Mouse (Mus musculus): Measurements from ENCODE around the gene Olfr803. TPM values are rescaled to one million over a fixed set of nuclear protein-coding genes. Genes with fewer than 3 reads are reported as not detected.

Olfr803 gene
- polyA plus RNA-seq (2014; fragmentation: Nextera tagmentation; extraction: Ambion mirVana): not detected in 2 replicates

DNA sequence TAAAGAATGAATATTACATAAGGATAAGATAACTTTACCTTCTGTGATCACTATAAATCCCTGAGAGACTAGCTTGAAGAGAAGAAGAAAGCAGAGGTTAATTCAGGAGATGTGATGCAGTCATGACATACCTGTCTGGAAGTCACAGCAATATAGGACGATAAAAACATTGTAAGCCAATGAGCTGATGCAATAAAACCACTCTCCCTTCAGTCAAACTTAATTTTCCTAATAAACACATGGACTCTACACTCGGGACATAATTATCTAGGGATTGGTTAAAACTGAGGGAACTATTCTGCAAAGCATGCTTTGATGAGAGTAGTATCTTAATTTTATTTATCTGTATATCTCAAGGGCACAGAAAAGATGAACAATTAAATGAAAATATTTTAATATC, at the start of gene Olfr803:
Olfr803 (minus strand) TSS at position 101 of the 400 bp plus-strand sequence.
- 81% methylated on average over 2 of the region's 2 CpGs for WGBS

DNA sequence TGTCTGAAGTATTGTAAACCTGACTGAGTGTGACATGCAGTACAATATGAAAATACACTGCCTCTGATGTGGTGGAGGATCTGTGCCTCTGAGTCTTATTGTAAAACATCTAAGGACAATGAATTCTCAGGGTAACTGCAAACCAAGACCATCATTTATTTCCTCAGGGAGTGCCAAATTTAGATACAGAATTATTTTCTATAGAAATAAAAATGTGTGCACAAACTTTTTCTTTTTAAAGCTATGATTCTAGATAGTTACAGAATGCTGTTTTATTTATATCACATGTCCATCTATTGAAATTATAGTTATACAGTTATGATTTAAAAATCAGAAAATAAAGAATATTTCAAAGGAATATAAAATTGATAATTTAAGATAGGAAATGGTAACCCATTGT, 47.7 kb upstream of the Olfr803 start, which contains the start of gene Olfr806:
Olfr806 (minus strand) TSS at position 101 of the 400 bp plus-strand sequence.
- H3K9ac ChIP-seq (ENCODE audit: low read depth, low read length): no peak within 1 kb of the TSS
- no peaks in the 10 kb centered on the region for H3K4me1 ChIP-seq (ENCODE audit: control insufficient read depth, insufficient read depth, low read length)
- H3K4me3 ChIP-seq (ENCODE audit: low read length): no peak within 1 kb of the TSS
- no peaks in the 10 kb centered on the region for H3K27me3 ChIP-seq (ENCODE audit: control insufficient read depth, insufficient read depth, low read length)
- no peaks in the 10 kb centered on the region for H3K36me3 ChIP-seq (ENCODE audit: control insufficient read depth, insufficient read depth, low read length)
- no peak for ATAC-seq (ENCODE audit: low FRiP score, low TSS enrichment)
- no peak within 1 kb of the TSS for H3K4me2 ChIP-seq (replicated peaks; ENCODE audit: low read depth, low read length)
- no peak within 1 kb of the TSS for H3K27ac ChIP-seq (ENCODE audit: low read depth, low read length)
- H3K9me3 ChIP-seq (ENCODE audit: control insufficient read depth, low read length): no peaks in the 10 kb centered on the region

More for the DNA sequence above, at the start of gene Olfr803:
- no peaks in the 10 kb centered on the region for H3K9me3 ChIP-seq (ENCODE audit: control insufficient read depth, low read length)
- no peak within 1 kb of the TSS for H3K27ac ChIP-seq (ENCODE audit: low read depth, low read length)
- no peaks in the 10 kb centered on the region for H3K27me3 ChIP-seq (ENCODE audit: control insufficient read depth, insufficient read depth, low read length)
- H3K4me1 ChIP-seq (ENCODE audit: control insufficient read depth, insufficient read depth, low read length): no peaks in the 10 kb centered on the region
- H3K4me2 ChIP-seq (replicated peaks; ENCODE audit: low read depth, low read length): no peak within 1 kb of the TSS
- H3K36me3 ChIP-seq (ENCODE audit: control insufficient read depth, insufficient read depth, low read length): no peaks in the 10 kb centered on the region
- H3K4me3 ChIP-seq (ENCODE audit: low read length): no peak within 1 kb of the TSS
- ATAC-seq (ENCODE audit: low FRiP score, low TSS enrichment): no peak
- H3K9ac ChIP-seq (ENCODE audit: low read depth, low read length): no peak within 1 kb of the TSS

DNA sequence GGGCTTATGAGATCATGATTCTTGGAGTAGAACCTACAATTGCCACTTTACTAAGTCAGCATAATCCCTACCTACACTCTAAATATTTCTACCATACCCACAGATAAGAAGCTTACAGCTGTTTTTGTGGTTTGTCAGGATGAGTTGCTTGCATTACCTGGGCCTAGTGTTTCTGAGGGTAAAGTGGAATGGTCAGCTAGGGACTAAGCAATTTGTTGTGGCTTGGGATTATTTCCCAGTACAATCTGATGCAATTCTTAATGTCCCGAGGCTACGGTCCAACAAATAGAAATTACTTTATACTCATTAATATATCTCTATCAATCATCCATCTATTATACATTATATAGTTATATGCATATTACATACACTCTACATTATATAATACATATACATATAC, 35.2 kb upstream of the Olfr803 start, which contains the start of gene Olfr805:
Olfr805 (minus strand) TSS at position 101 of the 400 bp plus-strand sequence.
- Histone ChIP-seq H3K9ac (ENCODE audit: low read depth, low read length) (no peak within 1 kb of the TSS), H3K27ac (ENCODE audit: low read depth, low read length) (no peak within 1 kb of the TSS), H3K4me2 (replicated peaks; ENCODE audit: low read depth, low read length) (no peak within 1 kb of the TSS), H3K27me3 (ENCODE audit: control insufficient read depth, insufficient read depth, low read length) (no peaks in the 10 kb centered on the region), H3K4me1 (ENCODE audit: control insufficient read depth, insufficient read depth, low read length) (no peaks in the 10 kb centered on the region), H3K4me3 (ENCODE audit: low read length) (no peak within 1 kb of the TSS), H3K9me3 (ENCODE audit: control insufficient read depth, low read length) (no peaks in the 10 kb centered on the region), H3K36me3 (ENCODE audit: control insufficient read depth, insufficient read depth, low read length) (no peaks in the 10 kb centered on the region)
- WGBS: 96% methylated on average over 2 of the region's 2 CpGs
- ATAC-seq (ENCODE audit: low FRiP score, low TSS enrichment): no peak

DNA sequence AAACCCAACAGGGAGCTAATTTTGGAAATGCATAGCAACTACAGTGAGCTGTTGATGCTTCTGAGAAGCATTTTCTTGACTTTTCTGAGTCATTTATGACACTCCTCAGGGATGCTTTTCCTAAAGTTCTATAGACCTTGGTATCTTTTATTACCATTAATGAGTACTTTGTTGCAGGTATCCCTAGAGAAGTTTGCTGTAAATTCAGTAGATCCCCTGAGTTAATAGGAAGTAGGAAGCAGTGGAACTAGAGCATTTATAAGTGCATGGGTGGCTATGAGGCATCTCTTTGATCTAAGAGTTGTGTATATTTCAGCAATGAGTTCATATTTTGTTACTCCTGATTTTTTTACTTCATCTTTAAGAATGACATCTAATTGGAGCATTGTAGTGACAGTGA, 8.8 kb upstream of the Olfr803 start, which contains the start of gene Olfr804:
Olfr804 (plus strand) TSS at position 301 of the 400 bp plus-strand sequence.
- no peak within 1 kb of the TSS for H3K9ac ChIP-seq (ENCODE audit: low read depth, low read length)
- no peaks in the 10 kb centered on the region for H3K4me1 ChIP-seq (ENCODE audit: control insufficient read depth, insufficient read depth, low read length)
- H3K4me2 ChIP-seq (replicated peaks; ENCODE audit: low read depth, low read length): no peak within 1 kb of the TSS
- no peaks in the 10 kb centered on the region for H3K36me3 ChIP-seq (ENCODE audit: control insufficient read depth, insufficient read depth, low read length)
- no peak within 1 kb of the TSS for H3K27ac ChIP-seq (ENCODE audit: low read depth, low read length)
- no peak within 1 kb of the TSS for H3K4me3 ChIP-seq (ENCODE audit: low read length)
- ATAC-seq (ENCODE audit: low FRiP score, low TSS enrichment): no peak
- H3K9me3 ChIP-seq (ENCODE audit: control insufficient read depth, low read length): no peaks in the 10 kb centered on the region
- no peaks in the 10 kb centered on the region for H3K27me3 ChIP-seq (ENCODE audit: control insufficient read depth, insufficient read depth, low read length)

DNA sequence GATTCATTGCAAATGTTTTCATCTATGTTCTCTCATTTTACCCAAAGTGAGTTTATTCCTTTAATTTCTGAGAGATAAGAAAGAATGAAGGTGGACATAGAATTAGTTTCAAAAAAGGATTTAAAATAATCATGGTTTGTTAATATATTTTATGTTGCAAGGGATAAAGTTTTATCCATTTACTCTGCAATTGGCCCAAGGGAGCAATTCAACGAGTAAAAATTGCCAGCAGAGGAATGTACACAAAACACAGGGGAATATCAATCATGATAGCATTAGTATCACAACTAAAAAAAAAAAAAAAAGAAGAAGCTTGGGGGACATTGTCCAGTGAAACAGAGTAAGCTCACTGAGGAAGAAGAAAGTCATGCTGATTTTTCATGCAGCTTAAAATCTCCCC, 6.0 kb downstream of the Olfr803 start, which contains the start of gene Olfr802:
Olfr802 (minus strand) TSS at position 101 of the 400 bp plus-strand sequence.
- no peaks in the 10 kb centered on the region for H3K27me3 ChIP-seq (ENCODE audit: control insufficient read depth, insufficient read depth, low read length)
- no peak within 1 kb of the TSS for H3K4me3 ChIP-seq (ENCODE audit: low read length)
- no peaks in the 10 kb centered on the region for H3K4me1 ChIP-seq (ENCODE audit: control insufficient read depth, insufficient read depth, low read length)
- no peak within 1 kb of the TSS for H3K4me2 ChIP-seq (replicated peaks; ENCODE audit: low read depth, low read length)
- no peak within 1 kb of the TSS for H3K9ac ChIP-seq (ENCODE audit: low read depth, low read length)
- no peaks in the 10 kb centered on the region for H3K36me3 ChIP-seq (ENCODE audit: control insufficient read depth, insufficient read depth, low read length)
- 44% methylated on average over 1 of the region's 1 CpGs for WGBS
- no peaks in the 10 kb centered on the region for H3K9me3 ChIP-seq (ENCODE audit: control insufficient read depth, low read length)
- H3K27ac ChIP-seq (ENCODE audit: low read depth, low read length): no peak within 1 kb of the TSS
- ATAC-seq (ENCODE audit: low FRiP score, low TSS enrichment): no peak

DNA sequence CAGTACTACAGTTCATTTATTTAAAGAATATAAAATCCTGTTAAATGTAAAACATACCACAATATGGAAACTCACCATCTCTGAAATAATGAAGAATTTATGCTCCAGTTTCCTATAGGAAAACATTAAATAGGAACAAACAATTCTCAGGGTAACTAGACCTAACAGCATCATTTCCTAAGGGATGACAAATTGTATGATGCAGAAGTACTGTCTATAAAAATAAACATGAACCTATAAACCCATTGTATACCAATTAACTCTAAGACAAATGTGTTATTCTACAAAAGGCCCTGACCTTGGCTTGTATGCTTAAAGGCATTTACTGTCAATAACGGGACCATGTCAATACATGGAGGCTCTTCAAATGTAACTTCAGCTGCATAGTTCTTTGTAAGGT, 20.3 kb downstream of the Olfr803 start, which contains the start of gene Olfr801:
Olfr801 (minus strand) TSS at position 101 of the 400 bp plus-strand sequence.
- no peaks in the 10 kb centered on the region for H3K9me3 ChIP-seq (ENCODE audit: control insufficient read depth, low read length)
- no peak within 1 kb of the TSS for H3K4me2 ChIP-seq (replicated peaks; ENCODE audit: low read depth, low read length)
- H3K36me3 ChIP-seq (ENCODE audit: control insufficient read depth, insufficient read depth, low read length): no peaks in the 10 kb centered on the region
- H3K4me1 ChIP-seq (ENCODE audit: control insufficient read depth, insufficient read depth, low read length): no peaks in the 10 kb centered on the region
- H3K9ac ChIP-seq (ENCODE audit: low read depth, low read length): no peak within 1 kb of the TSS
- no peaks in the 10 kb centered on the region for H3K27me3 ChIP-seq (ENCODE audit: control insufficient read depth, insufficient read depth, low read length)
- ATAC-seq (ENCODE audit: low FRiP score, low TSS enrichment): no peak
- no peak within 1 kb of the TSS for H3K27ac ChIP-seq (ENCODE audit: low read depth, low read length)
- H3K4me3 ChIP-seq (ENCODE audit: low read length): no peak within 1 kb of the TSS
- 68% methylated on average over 1 of the region's 1 CpGs for WGBS

DNA sequence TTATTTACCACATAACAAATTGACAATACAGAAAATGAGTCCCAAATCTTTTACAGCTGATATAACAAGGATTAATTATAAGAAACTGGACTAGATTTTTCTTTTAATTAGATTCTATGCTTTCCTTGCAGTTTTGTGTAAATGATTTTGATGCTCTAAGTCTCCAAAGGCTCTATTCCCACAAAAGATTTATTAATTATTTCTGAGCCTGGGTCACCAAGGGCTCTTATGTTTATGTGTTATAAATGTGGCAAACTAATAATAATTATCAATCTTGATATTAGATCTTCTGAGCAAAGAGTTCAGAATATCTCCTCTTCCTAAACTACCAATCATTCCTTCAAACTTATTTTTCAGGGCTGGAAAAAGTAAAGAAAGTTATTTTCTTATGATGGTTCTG, 36.7 kb downstream of the Olfr803 start, which contains the start of gene Olfr800:
Olfr800 (plus strand) TSS at position 301 of the 400 bp plus-strand sequence.
- Histone ChIP-seq H3K4me2 (replicated peaks; ENCODE audit: low read depth, low read length) (no peak within 1 kb of the TSS), H3K27ac (ENCODE audit: low read depth, low read length) (no peak within 1 kb of the TSS), H3K4me1 (ENCODE audit: control insufficient read depth, insufficient read depth, low read length) (no peaks in the 10 kb centered on the region), H3K4me3 (ENCODE audit: low read length) (no peak within 1 kb of the TSS), H3K36me3 (ENCODE audit: control insufficient read depth, insufficient read depth, low read length) (no peaks in the 10 kb centered on the region), H3K9ac (ENCODE audit: low read depth, low read length) (no peak within 1 kb of the TSS), H3K9me3 (ENCODE audit: control insufficient read depth, low read length) (no peaks in the 10 kb centered on the region), H3K27me3 (ENCODE audit: control insufficient read depth, insufficient read depth, low read length) (no peaks in the 10 kb centered on the region)
- ATAC-seq (ENCODE audit: low FRiP score, low TSS enrichment): no peak

DNA sequence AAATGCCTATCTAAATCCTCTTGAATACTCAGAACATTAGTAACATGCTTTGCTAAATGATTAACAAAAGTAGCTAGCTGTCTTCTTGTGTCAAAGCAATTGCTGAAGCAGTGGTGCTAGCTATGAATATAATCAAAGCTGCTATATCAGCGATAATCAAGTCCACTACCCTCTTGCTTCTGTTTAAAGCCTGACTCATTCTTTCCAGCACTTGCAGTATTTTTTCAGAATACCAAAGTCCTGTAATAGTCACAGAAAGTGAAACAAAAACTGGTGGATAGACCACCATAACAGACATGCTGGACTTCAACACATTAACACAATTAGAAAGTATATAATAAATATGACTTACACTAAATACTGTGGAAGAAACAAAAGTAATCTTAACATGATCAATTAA, 42.3 kb downstream of the Olfr803 start:
- Histone ChIP-seq H3K36me3 (ENCODE audit: control insufficient read depth, insufficient read depth, low read length) (no peaks in the 10 kb centered on the region), H3K27ac (ENCODE audit: low read depth, low read length) (no peak overlapping the region), H3K4me3 (ENCODE audit: low read length) (no peak overlapping the region), H3K9ac (ENCODE audit: low read depth, low read length) (no peak overlapping the region), H3K4me1 (ENCODE audit: control insufficient read depth, insufficient read depth, low read length) (no peaks in the 10 kb centered on the region), H3K4me2 (replicated peaks; ENCODE audit: low read depth, low read length) (no peak overlapping the region), H3K27me3 (ENCODE audit: control insufficient read depth, insufficient read depth, low read length) (no peaks in the 10 kb centered on the region), H3K9me3 (ENCODE audit: control insufficient read depth, low read length) (no peaks in the 10 kb centered on the region)
- ATAC-seq (ENCODE audit: low FRiP score, low TSS enrichment): no peak
- 74% methylated on average over 1 of the region's 1 CpGs for WGBS

All from kidney, embryonic 14.5 days (tissue).